Mouse (Mus musculus) small intestine, adult 10 weeks (tissue): ENCODE data around the gene Ptpn14. TPM values are rescaled to one million over a fixed set of nuclear protein-coding genes. Genes with fewer than 3 reads are reported as not detected.

Experiments used
- polyA plus RNA-seq: library from polyadenylated mRNA; stranded (reverse); fragments of 350-450 nt; fragmentation: Illumina TruSeq; extraction: RNeasy Lipid Tissue Mini Kit (QIAGEN cat#74804); gene quantifications from one replicate; pipeline ENCODE4 v1.2.3, GENCODE M21; 2014; ENCODE audit warnings: low replicate concordance

The Ptpn14 gene
- 0.89 TPM for polyA plus RNA-seq

DNA sequence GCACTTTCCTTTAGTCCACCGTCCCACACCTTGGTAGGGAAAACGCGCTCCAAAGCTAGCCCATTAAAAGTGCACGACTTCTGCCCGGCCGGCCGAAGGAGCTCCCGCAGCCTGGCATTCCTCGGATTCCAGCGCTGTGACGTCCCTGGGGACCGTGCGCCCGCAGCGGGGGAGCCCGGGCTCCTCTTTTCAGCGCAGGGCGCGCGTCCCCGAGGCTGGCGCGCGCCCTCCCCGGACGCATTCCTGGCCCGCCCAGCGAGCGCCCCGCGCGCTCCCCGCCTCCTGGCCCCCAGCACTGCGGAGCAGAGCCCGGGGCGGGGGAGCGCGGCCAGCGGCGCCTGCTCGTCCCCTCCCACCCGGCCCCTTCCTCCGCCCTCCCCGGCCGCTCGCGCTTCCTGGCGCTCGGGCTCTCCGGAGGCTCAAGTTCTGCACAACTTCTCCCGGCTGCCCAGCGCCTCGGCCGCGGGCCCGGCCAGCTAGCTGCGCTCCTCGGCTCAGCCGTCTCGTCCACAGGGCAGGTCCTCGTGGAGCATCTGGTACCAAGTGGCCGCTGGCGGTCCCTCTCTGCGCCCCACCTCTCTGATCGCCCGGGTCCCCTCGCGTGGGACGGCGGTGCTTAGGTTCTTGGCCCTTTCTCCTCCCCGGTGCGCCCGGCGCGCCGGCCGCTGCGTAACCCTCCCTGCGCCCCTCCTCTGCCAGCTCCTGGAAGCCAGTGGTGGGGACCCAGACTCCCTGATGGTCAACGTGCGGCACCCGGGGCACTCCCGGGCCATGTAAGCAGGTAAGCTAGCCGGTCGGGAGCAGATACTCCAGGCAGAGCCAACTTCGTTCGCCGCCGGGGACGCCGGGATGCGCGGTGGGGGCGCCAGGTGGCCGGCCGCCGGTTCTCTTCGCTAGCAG lies at the start of gene Ptpn14:
TSS of gene Ptpn14 (plus strand) at position 385 of the 900 bp plus-strand sequence.

DNA sequence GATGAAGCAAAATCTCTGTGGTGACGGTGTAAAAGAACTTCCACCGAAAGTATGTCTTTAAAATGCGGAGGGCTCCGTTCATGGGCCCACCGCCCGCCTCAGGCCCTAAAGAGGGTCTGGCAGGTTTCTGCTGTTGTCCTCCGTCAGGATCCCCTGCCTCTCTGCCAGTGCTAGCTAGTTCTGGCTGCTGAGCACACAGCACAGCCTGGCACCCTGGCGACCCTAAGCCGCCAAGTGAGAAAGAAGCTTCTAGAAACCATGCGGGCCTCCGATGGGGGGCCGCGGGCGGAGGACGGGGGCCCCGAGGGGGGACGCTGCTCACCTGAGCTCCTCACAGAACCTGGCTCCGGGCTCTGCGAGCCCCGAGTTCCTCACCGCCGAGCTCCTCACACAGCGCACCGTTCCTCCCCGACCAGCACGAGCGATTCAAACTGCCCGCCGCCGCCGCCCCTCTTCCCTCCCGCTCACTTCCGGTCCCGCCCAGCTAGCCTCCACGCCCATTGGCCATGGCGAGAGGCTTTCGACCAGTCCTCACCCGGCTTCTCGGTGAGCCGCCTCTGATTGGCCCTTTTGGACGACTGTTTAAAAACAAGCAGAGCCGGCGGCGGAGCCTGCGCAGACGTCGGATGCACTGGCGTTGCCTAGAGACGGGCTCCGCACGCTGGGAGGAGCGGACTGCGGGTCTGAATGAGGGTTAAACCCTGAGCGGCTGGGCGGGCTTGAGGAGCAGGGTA lies 40.2 kb upstream of the Ptpn14 start, which contains the start of gene Cenpf:
TSS of gene Cenpf (minus strand) at position 433 of the 734 bp plus-strand sequence.

DNA sequence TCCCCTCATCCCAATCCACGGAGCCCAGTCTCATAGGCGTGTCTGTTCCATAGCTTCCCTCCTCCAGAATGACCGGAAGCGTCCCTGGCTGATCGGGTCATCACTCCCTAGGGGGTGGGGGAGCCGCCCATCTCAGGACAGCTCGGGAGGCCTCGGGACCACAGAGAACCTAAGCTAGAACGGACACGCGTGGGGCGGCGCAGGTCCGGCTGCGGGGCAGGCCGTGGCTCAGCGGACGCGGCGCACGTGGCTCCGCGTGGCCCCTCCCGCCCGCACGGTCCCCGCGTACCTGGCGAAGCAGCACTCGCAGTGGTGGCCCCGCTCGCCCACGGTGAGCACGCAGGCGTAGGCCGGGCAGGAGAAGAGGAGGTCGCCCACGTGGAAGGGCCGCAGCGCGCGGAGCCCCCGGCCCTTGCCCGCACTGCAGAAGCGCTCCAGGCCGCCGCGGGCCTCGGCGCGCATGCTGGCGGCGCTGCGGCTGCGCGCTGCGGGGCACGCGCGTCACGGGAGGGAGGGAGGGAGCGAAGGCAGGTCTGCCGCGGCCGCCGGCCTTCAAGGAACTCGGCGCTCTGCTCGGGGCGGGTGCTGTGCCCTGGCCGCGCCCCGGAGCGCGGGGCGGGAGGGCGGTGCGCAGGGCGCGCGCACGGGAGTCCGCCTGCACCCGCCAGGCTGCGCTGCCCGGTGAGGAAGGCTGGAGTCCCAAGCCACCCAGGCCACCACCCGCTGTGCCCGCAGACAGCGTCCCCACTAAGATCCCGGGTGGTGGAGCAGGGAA lies 193.9 kb downstream of the Ptpn14 start, which contains the start of gene Smyd2:
TSS of gene Smyd2 (minus strand) at position 546 of the 775 bp plus-strand sequence.

Other genes starting within 250 kb of the Ptpn14 start
- gene Cenpf, start 40.2 kb upstream of the Ptpn14 start, polyA plus RNA-seq: 6.8 TPM
- 2.4 TPM for gene Smyd2, start 194.1 kb downstream of the Ptpn14 start, polyA plus RNA-seq